Mouse (Mus musculus) forebrain, embryonic 14.5 days (tissue): ENCODE measurements around the gene Maip1. TPM values are rescaled to one million over a fixed set of nuclear protein-coding genes. Genes with fewer than 3 reads are reported as not detected.

Experiments
- ATAC-seq: fragments of 200-750 bp; cut with Nextera tagmentation; 2 replicates; pipeline ENCODE4 v1.8.0; 2017; ENCODE audit warnings: mild to moderate bottlenecking, moderate library complexity
- DNase-seq: peaks from one replicate; pipeline ENCODE4 v3.0.0-alpha.2; 2015; ENCODE audit warnings: low spot score
- H3K27ac ChIP-seq: fragments of 300-500 bp; sonication (generic); 2 replicates; pipeline ENCODE4 v1.5.1; 2014; ENCODE audit warnings: low read depth, mild to moderate bottlenecking, control low read depth, low read length, moderate library complexity
- H3K27me3 ChIP-seq: fragments of 300-500 bp; sonication (generic); replicated peaks from 2 replicates; pipeline ENCODE4 v1.6.1; 2014; ENCODE audit warnings: low read length, control low read depth, mixed read lengths; ENCODE audit not compliant: control insufficient read depth, insufficient read depth
- H3K36me3 ChIP-seq: fragments of 300-500 bp; sonication (generic); 2 replicates; pipeline ENCODE4 v1.6.1; 2014; ENCODE audit warnings: low read length, control low read depth; ENCODE audit not compliant: control insufficient read depth, insufficient read depth
- H3K4me1 ChIP-seq: fragments of 300-500 bp; sonication (generic); 2 replicates; pipeline ENCODE4 v1.6.1; 2014; ENCODE audit warnings: antibody characterized with exemption, low read length, control low read depth; ENCODE audit not compliant: control insufficient read depth, insufficient read depth
- H3K4me2 ChIP-seq: fragments of 300-500 bp; sonication (generic); 2 replicates; pipeline ENCODE4 v1.6.1; 2014; ENCODE audit warnings: mild to moderate bottlenecking, control low read depth, low read length
- H3K4me3 ChIP-seq: fragments of 300-500 bp; sonication (generic); 2 replicates; pipeline ENCODE4 v1.5.1; 2014; ENCODE audit warnings: low read depth, low read length, control low read depth
- H3K9ac ChIP-seq: fragments of 300-500 bp; sonication (generic); 2 replicates; pipeline ENCODE4 v1.6.1; 2014; ENCODE audit warnings: mild to moderate bottlenecking, low read length, control low read depth, moderate library complexity
- H3K9me3 ChIP-seq: fragments of 300-500 bp; sonication (generic); replicated peaks from 2 replicates; pipeline ENCODE4 v1.6.1; 2016; ENCODE audit warnings: low read length, control low read depth, mixed read lengths; ENCODE audit not compliant: control insufficient read depth
- WGBS: fragments of 180-500 bp; shearing (Covaris S2); extraction: QIAGEN DNeasy Blood & Tissue Kit; methylation state at CpG from one replicate; pipeline ENCODE4 v1.1.7; 2014; 5-methylcytosine and 5-hydroxymethylcytosine counted together
- polyA plus RNA-seq: library from polyadenylated mRNA; unstranded; fragments of >200 nt; fragmentation: Nextera tagmentation; extraction: Ambion mirVana; gene quantifications from 2 replicates; pipeline ENCODE4 v1.2.1, GENCODE M21; 2014

Gene Maip1
- polyA plus RNA-seq, 1 experiment from 2014 or later = 14.9 TPM

DNA sequence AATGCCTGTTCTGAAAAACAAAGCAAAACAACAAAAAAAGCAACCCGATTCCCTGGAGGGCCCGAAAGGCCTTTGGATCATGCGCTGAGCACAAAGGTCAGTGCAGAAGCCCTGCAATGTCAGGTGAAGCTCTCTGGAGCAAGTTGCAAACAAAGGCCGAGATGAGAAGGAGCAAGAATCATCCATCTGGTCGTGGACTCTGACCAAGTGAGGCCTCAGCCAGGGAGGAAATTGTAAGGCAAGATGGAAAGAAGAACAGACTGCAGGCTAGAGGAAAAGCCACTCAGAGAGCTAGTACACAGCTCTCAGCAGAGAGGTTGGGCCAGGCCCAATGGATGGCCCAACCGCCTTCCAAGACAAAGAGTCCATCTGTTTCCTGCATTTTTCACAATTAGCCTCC, 32.9 kb downstream of the Maip1 start:
- 83% methylated on average over 6 of the region's 6 CpGs for WGBS
- H3K27ac ChIP-seq = no peak overlapping the region
- H3K4me1 ChIP-seq = peaks cover 2% of the 10 kb centered on the region; the same call in 1 of the 2 replicates
- DNase-seq = no peak
- no peak for ATAC-seq
- no peaks in the 10 kb centered on the region for H3K9me3 ChIP-seq
- no peaks in the 10 kb centered on the region for H3K27me3 ChIP-seq
- no peaks in the 10 kb centered on the region for H3K36me3 ChIP-seq
- H3K4me3 ChIP-seq = no peak overlapping the region
- H3K9ac ChIP-seq = no peak overlapping the region
- no peak overlapping the region for H3K4me2 ChIP-seq

- H3K27ac ChIP-seq = no peak overlapping the region
- no peak overlapping the region for H3K9ac ChIP-seq
- no peak overlapping the region for H3K4me2 ChIP-seq
- 75% methylated on average over 4 of the region's 4 CpGs for WGBS
- H3K27me3 ChIP-seq = no peaks in the 10 kb centered on the region
- ATAC-seq = no peak
- no peaks in the 10 kb centered on the region for H3K36me3 ChIP-seq
- no peak for DNase-seq
- no peak overlapping the region for H3K4me3 ChIP-seq
- peaks cover 2% of the 10 kb centered on the region; the same call in 1 of the 2 replicates for H3K4me1 ChIP-seq
- no peaks in the 10 kb centered on the region for H3K9me3 ChIP-seq
Measured at GRCm38 (mm10) chr1:57440771-57441170, 34.6 kb downstream of the Maip1 start.

DNA sequence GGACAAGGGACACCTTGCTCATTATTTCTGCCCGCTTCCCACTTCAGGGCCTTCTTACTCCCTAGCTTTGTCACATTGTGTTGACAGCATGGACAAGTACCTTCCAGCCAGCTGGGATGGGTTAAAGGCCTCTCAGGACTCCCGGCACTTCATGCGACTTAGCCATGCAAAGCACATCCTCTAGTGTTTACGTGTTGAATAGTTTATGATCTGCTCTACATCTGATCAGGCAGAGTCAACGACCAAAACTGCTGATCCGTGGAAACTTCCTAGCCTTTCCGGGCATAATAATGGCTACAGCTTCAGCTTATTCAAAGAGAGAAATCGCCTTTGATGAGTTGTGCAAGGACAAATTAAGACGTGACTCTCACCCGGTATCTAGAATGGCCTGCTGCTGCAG, 39.6 kb downstream of the Maip1 start:
- no peaks in the 10 kb centered on the region for H3K4me1 ChIP-seq
- H3K27ac ChIP-seq = no peak overlapping the region
- no peaks in the 10 kb centered on the region for H3K27me3 ChIP-seq
- H3K9me3 ChIP-seq = no peaks in the 10 kb centered on the region
- H3K4me2 ChIP-seq = no peak overlapping the region
- ATAC-seq = no peak
- DNase-seq = no peak
- 75% methylated on average over 10 of the region's 10 CpGs for WGBS
- H3K4me3 ChIP-seq = no peak overlapping the region
- H3K9ac ChIP-seq = no peak overlapping the region
- H3K36me3 ChIP-seq = no peaks in the 10 kb centered on the region

DNA sequence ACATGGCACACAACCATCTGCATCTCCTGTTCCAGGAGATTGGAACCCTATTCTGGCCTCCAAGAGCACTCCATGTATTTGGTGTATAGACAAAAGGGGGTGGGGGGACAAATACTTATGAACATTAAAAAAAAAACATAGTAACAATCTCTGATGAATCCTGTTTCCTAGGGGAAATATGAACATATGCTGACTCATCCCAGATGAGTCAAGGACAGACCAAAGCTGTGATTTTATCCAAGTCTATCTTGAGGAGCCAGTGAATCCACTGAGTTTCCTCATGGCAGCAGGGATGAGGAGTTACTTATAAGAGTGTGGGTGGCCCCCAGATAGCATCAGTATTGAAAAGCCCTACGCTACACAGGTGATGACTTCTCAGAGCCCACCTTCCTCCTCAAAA, 44.1 kb downstream of the Maip1 start:
- Histone ChIP-seq H3K9ac (no peak overlapping the region), H3K27ac (no peak overlapping the region), H3K9me3 (no peaks in the 10 kb centered on the region), H3K36me3 (no peaks in the 10 kb centered on the region), H3K27me3 (no peaks in the 10 kb centered on the region), H3K4me2 (no peak overlapping the region), H3K4me3 (no peak overlapping the region), H3K4me1 (no peaks in the 10 kb centered on the region)
- WGBS = 85% methylated on average over 1 of the region's 1 CpGs
- DNase-seq (no peak), ATAC-seq (no peak)

DNA sequence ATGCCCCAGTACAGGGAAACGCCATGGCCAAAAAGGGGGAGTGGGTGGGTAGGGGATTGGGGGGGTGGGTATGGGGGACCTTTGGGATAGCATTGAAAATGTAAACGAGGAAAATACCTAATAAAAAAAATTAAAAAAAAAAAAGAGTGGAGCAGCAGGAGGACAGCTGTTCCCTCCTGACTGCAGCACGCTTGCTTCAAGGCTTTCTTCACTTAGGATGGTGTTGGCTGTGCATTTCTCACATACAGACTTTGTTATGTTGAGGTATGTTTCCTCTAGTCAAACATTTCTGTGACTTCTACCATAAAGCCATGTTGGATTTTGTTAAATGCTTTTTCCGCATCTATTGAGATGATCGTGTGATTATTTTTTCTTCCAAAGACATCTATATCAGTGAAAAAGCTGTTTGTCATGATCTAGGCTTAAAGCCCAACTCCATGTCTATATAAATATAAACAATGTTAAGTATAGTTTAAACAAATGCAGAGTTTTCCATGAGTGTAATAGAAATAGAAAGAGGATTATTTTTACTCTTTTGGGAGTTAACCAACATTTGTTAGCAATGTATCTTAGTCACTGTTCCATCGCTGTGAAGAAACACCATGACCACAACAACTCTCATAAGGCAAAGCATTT, 54.3 kb downstream of the Maip1 start:
- WGBS = 85% methylated on average over 6 of the region's 6 CpGs
- Histone ChIP-seq H3K4me2 (no peak overlapping the region), H3K9ac (no peak overlapping the region), H3K4me1 (no peaks in the 10 kb centered on the region), H3K4me3 (no peak overlapping the region), H3K36me3 (no peaks in the 10 kb centered on the region), H3K27ac (no peak overlapping the region), H3K9me3 (no peaks in the 10 kb centered on the region), H3K27me3 (no peaks in the 10 kb centered on the region)
- ATAC-seq = no peak
- no peak for DNase-seq

Other genes with a start within 250 kb of the Maip1 start
- gene 1700066M21Rik, start 28.7 kb upstream of the Maip1 start, polyA plus RNA-seq = 30.3 and 36.8 TPM in 2 replicates
- gene Tyw5, start 773 bp downstream of the Maip1 start, polyA plus RNA-seq = 19.8 and 23.6 TPM in 2 replicates